Mouse (Mus musculus): ENCODE measurements at regions not wholly inside any gene's neighbourhood (a gene's known extent, or its start where the extent isn't known, plus 50 kb on each side); places are given as distances from the start of the nearest gene placed in this dataset.

GRCm38 (mm10) chr12:71549336-71549735, 239.7 kb downstream of the Dact1 start:
- intact Hi-C loops (cut with DNase I): no loop called here
- H3K4me3 ChIP-seq: no peak overlapping the region
- DNase-seq: no peak
- no peak overlapping the region for H3K27ac ChIP-seq
- TF ChIP-seq CTCF (IDR thresholded peaks at IDR 0.05): no peak

- no peak overlapping the region for H3K4me3 ChIP-seq
- TF ChIP-seq CTCF (IDR thresholded peaks at IDR 0.05): no peak
- intact Hi-C loops (cut with DNase I): no loop called here
- DNase-seq: no peak
- H3K27ac ChIP-seq: no peak overlapping the region
These were observed 244.5 kb downstream of the Dact1 start for GRCm38 (mm10) chr12:71554212-71554611.

DNA sequence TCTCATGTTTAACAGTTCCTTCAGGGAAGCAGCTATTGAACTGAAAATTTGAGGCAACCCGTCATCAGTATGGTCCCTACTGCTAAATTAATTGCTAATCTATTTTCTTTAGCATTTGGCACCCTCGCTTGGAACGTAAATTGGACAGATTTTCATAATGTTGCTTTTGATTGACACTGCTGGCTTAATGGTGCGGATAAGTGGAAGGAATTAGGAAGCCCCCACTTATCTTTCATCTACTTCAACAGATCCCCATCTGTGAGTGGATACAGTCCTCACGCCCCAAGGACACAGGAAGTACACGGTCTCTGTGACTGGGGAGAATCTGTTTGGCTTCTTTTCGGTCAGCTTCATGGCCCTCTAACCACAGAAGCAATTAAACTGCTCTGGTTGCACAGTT, 251.6 kb downstream of the Dact1 start:
- no peak for DNase-seq
- Histone ChIP-seq H3K4me3 (no peak overlapping the region), H3K27ac (no peak overlapping the region)
- intact Hi-C loops (cut with DNase I): no loop called here
- TF ChIP-seq CTCF (IDR thresholded peaks at IDR 0.05): no peak

- no peak for DNase-seq
- no peak for TF ChIP-seq CTCF (IDR thresholded peaks at IDR 0.05)
- intact Hi-C loops (cut with DNase I): no loop called here
- no peak overlapping the region for H3K4me3 ChIP-seq
- no peak overlapping the region for H3K27ac ChIP-seq
These were observed 252.4 kb downstream of the Dact1 start for GRCm38 (mm10) chr12:71561918-71562572.

DNA sequence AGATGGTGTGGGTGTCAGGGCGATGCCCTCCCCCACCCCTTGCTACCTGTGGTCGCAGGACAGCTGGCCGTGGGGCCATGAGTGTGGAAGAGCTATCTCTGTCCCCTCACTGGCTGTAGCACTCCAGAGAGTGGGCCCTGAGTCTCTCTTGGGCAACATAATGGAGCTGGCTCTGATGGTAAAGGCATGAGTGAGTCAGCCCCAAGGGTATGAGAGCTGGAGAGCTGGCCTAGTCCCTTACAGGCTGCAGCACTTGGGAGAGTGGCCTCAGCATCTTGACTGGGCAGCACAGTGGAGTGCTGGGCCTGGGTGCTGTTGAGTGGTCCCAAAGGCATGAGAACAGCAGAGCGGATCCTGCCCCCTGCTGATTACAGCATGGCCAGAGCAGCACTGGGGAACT, 253.5 kb downstream of the Dact1 start:
- TF ChIP-seq CTCF (IDR thresholded peaks at IDR 0.05): no peak
- no peak overlapping the region for H3K4me3 ChIP-seq
- no peak overlapping the region for H3K27ac ChIP-seq
- no peak for DNase-seq
- intact Hi-C loops (cut with DNase I): no loop called here

DNA sequence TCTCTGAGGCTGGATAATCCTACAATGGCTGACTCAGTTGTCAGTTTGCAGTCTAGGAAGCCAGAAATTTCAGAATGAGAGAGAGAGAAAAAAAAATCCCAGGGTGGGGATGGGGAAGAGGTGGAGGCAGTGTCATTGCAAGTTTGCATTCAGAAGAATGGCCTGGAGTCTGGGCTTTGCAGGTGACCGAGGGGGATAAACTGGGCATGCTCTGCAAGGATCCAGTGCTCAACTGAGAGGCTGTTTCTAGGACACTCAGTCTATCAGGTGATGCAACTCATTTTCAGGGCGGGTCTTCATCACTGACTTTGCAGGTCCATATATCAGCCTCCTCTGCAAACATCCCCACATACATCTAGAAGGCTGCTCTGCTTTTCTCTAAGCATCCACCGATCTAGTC, 256.7 kb downstream of the Dact1 start:
- Histone ChIP-seq H3K27ac (no peak overlapping the region), H3K4me3 (no peak overlapping the region)
- no peak for TF ChIP-seq CTCF (IDR thresholded peaks at IDR 0.05)
- no peak for DNase-seq
- intact Hi-C loops (cut with DNase I): no loop called here

DNA sequence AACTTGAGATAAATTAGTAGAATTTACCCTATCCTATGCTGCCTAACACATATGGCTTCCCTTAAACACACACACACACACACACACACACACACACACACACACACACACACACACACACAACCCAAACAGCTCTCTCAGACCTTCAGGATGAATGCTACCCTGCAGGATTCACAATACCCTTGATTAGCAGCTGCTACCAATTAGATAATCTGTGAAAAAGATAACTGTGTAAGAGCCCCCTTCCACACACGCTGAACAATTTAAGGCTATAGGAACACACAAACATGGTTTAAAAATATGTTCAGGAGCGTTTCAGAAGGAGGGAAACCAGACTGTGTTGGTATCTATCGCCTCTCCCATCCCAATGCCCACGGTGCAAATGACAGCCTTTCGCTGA, 258.6 kb downstream of the Dact1 start:
- no peak overlapping the region for H3K27ac ChIP-seq
- no peak for DNase-seq
- no peak for TF ChIP-seq CTCF (IDR thresholded peaks at IDR 0.05)
- no peak overlapping the region for H3K4me3 ChIP-seq
- intact Hi-C loops (cut with DNase I): no loop called here

DNA sequence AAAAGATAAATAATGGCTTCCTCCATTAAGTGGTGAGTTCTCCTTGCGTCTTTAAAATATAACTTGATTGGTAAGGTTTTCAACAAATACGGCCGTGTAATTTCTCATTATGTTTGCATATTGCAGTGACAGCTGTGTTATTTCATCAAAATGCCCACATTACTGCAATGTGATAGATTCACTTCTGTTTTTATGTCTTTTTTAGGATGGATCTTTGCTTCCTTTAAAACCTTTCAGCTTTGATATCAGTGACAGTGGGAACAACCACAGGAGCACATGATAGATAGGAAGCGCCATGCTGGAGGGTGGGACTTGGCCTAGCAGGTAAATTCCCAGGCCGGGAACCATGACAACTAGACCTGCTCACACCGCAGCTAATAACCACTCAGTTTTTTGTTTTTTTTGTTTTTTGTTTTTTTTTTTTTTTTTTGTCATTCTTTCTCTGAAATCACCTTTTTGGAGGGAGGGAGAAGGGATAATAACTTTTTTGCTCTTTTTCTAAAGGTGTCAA, 259.3 kb downstream of the Dact1 start:
- no peak for DNase-seq
- no peak overlapping the region for H3K4me3 ChIP-seq
- TF ChIP-seq CTCF (IDR thresholded peaks at IDR 0.05): no peak
- intact Hi-C loops (cut with DNase I): no loop called here
- no peak overlapping the region for H3K27ac ChIP-seq

GRCm38 (mm10) chr12:71569662-71570061, 260.0 kb downstream of the Dact1 start:
- H3K27ac ChIP-seq: no peak overlapping the region
- intact Hi-C loops (cut with DNase I): loop anchor here (10.0 kb wide), 2 partner anchors 255 to 365 kb away; no protein-coding TSS in a partner anchor
- H3K4me3 ChIP-seq: no peak overlapping the region
- no peak for DNase-seq
- no peak for TF ChIP-seq CTCF (IDR thresholded peaks at IDR 0.05)

- no peak for DNase-seq
- no peak overlapping the region for H3K27ac ChIP-seq
- no peak overlapping the region for H3K4me3 ChIP-seq
- intact Hi-C loops (cut with DNase I): loop anchor here (10.0 kb wide), 2 partner anchors 255 to 365 kb away; no protein-coding TSS in a partner anchor
- no peak for TF ChIP-seq CTCF (IDR thresholded peaks at IDR 0.05)
These were observed 260.4 kb downstream of the Dact1 start for GRCm38 (mm10) chr12:71570116-71570515.

- no peak for TF ChIP-seq CTCF (IDR thresholded peaks at IDR 0.05)
- H3K27ac ChIP-seq: no peak overlapping the region
- no peak for DNase-seq
- no peak overlapping the region for H3K4me3 ChIP-seq
- intact Hi-C loops (cut with DNase I): loop anchor here (10.0 kb wide), 2 partner anchors 258 to 368 kb away; no protein-coding TSS in a partner anchor
These were observed 257.9 kb upstream of the Daam1 start for GRCm38 (mm10) chr12:71572833-71573446.

DNA sequence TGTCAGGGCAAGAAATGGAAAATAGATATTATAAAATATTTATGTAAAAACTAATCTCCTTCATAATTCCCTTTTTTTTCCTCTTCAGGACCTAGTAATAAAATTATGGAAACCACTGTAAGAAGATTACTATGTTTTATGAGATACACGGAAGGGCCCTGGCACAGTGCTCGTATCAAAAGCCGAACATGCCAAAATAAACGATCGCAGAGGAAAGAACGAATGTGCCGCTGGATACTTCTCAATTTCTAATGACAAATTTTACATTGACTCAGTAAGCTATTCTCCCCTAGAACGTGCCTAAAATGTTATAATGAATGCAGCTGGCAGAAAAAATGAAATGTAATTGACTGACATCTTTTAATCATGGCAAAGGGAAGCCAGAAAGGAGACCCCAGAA, 257.4 kb upstream of the Daam1 start:
- DNase-seq: no peak
- Histone ChIP-seq H3K4me3 (no peak overlapping the region), H3K27ac (no peak overlapping the region)
- intact Hi-C loops (cut with DNase I): loop anchor here (10.0 kb wide), 2 partner anchors 259 to 369 kb away; no protein-coding TSS in a partner anchor
- TF ChIP-seq CTCF (IDR thresholded peaks at IDR 0.05): no peak

- TF ChIP-seq CTCF (IDR thresholded peaks at IDR 0.05): no peak
- Histone ChIP-seq H3K4me3 (no peak overlapping the region), H3K27ac (no peak overlapping the region)
- DNase-seq: no peak
- intact Hi-C loops (cut with DNase I): loop anchor here (10.0 kb wide), 2 partner anchors 260 to 370 kb away; no protein-coding TSS in a partner anchor
These were observed 256.2 kb upstream of the Daam1 start for GRCm38 (mm10) chr12:71574685-71575084.

All from gastrocnemius, adult 2 months (tissue).